Mouse (Mus musculus) urinary bladder, adult 2 months (tissue): ENCODE data around the gene Olfr690. TPM values are rescaled to one million over a fixed set of nuclear protein-coding genes. Genes with fewer than 3 reads are reported as not detected.
"Not testable (repeated sequence)": the region's sequence is repeated elsewhere in the genome, so short reads cannot be mapped to it uniquely, and the experiment has no call there.

Source experiments
- DNase-seq: peaks from one replicate; pipeline ENCODE4 v3.0.0; 2022; ENCODE audit warnings: low spot score
- polyA plus RNA-seq: library from polyadenylated mRNA; depleted of rRNA; stranded (reverse); fragments of >200 nt; gene quantifications from 2 replicates; pipeline ENCODE4 v1.2.3, GENCODE M21; 2012; rRNA removed

Olfr690 gene
- not detected in 2 replicates for polyA plus RNA-seq

- no peak for DNase-seq
Observed at GRCm38 (mm10) chr7:105334004-105334403, at the start of gene Olfr690. Gene Olfr690 (minus strand): TSS chr7:105334104.

- no peak for DNase-seq
Observed at GRCm38 (mm10) chr7:105380329-105380728, 46.4 kb upstream of the Olfr690 start.

- no peak for DNase-seq
Observed at GRCm38 (mm10) chr7:105374866-105375265, 41.0 kb upstream of the Olfr690 start, which contains the start of gene Gm5901. Gene Gm5901 (plus strand): TSS chr7:105375038.

- no peak for DNase-seq
Observed at GRCm38 (mm10) chr7:105373976-105374375, 40.1 kb upstream of the Olfr690 start.

- DNase-seq, result no peak
Observed at GRCm38 (mm10) chr7:105373509-105373908, 39.6 kb upstream of the Olfr690 start.

GRCm38 (mm10) chr7:105372912-105373311 is 39.0 kb upstream of the Olfr690 start:
- no peak for DNase-seq

- no peak for DNase-seq
Observed at GRCm38 (mm10) chr7:105368521-105368920, 34.6 kb upstream of the Olfr690 start.

- no peak for DNase-seq
Observed at GRCm38 (mm10) chr7:105367930-105368329, 34.0 kb upstream of the Olfr690 start, which contains the start of gene Olfr692. Gene Olfr692 (plus strand): TSS chr7:105368230.

GRCm38 (mm10) chr7:105367268-105367667 is 33.4 kb upstream of the Olfr690 start:
- DNase-seq, result no peak

- DNase-seq, result no peak
Observed at GRCm38 (mm10) chr7:105361713-105362112, 27.8 kb upstream of the Olfr690 start.

GRCm38 (mm10) chr7:105356487-105356886 is 22.6 kb upstream of the Olfr690 start:
- not testable (repeated sequence) for DNase-seq

- DNase-seq, result not testable (repeated sequence)
Observed at GRCm38 (mm10) chr7:105356064-105356463, 22.2 kb upstream of the Olfr690 start.

GRCm38 (mm10) chr7:105342752-105343151 is 8.8 kb upstream of the Olfr690 start:
- no peak for DNase-seq

GRCm38 (mm10) chr7:105342170-105342569 is 8.3 kb upstream of the Olfr690 start, which contains the start of gene Olfr691:
Gene Olfr691 (minus strand): TSS chr7:105342270.
- no peak for DNase-seq

GRCm38 (mm10) chr7:105325302-105325701 is 8.6 kb downstream of the Olfr690 start:
- DNase-seq, result no peak

- DNase-seq, result no peak
Observed at GRCm38 (mm10) chr7:105310865-105311264, 23.0 kb downstream of the Olfr690 start, which contains the start of gene Olfr689. Gene Olfr689 (plus strand): TSS chr7:105311165.

GRCm38 (mm10) chr7:105290051-105290450 is 43.9 kb downstream of the Olfr690 start:
- no peak for DNase-seq

GRCm38 (mm10) chr7:105287795-105288194 is 46.1 kb downstream of the Olfr690 start, which contains the start of gene Olfr688:
Gene Olfr688 (plus strand): TSS chr7:105288095.
- DNase-seq, result no peak

Other genes with a start within 250 kb of the Olfr690 start
- not detected in 2 replicates for gene Olfr680-ps1, start 241.3 kb downstream of the Olfr690 start, polyA plus RNA-seq
- not detected in 2 replicates for gene Olfr681, start 217.3 kb downstream of the Olfr690 start, polyA plus RNA-seq
- not detected in 2 replicates for gene Olfr683, start 187.1 kb downstream of the Olfr690 start, polyA plus RNA-seq
- gene Olfr684, start 170.5 kb downstream of the Olfr690 start, polyA plus RNA-seq, result not detected in 2 replicates
- not detected in 2 replicates for gene Olfr685, start 148.1 kb downstream of the Olfr690 start, polyA plus RNA-seq
- gene Olfr686, start 126.6 kb downstream of the Olfr690 start, polyA plus RNA-seq, result not detected in 2 replicates
- not detected in 2 replicates for gene Olfr688, start 46.0 kb downstream of the Olfr690 start, polyA plus RNA-seq
- not detected in 2 replicates for gene Olfr689, start 22.9 kb downstream of the Olfr690 start, polyA plus RNA-seq
- 0.03 TPM in 1 of 2 replicates, not detected in the other for gene Olfr691, start 8.2 kb upstream of the Olfr690 start, polyA plus RNA-seq
- gene Olfr692, start 34.1 kb upstream of the Olfr690 start, polyA plus RNA-seq, result not detected in 2 replicates
- not detected in 2 replicates for gene Gm5901, start 40.9 kb upstream of the Olfr690 start, polyA plus RNA-seq
- 28.4 and 31.5 TPM in 2 replicates for gene Fam160a2, start 66.0 kb upstream of the Olfr690 start, polyA plus RNA-seq
- 0.04 and 0.10 TPM in 2 replicates for gene Cnga4, start 70.5 kb upstream of the Olfr690 start, polyA plus RNA-seq
- not detected in 2 replicates for gene Cckbr, start 91.6 kb upstream of the Olfr690 start, polyA plus RNA-seq
- gene Cavin3, start 148.2 kb upstream of the Olfr690 start, polyA plus RNA-seq, result 209 and 233 TPM in 2 replicates
- 31.3 and 38.4 TPM in 2 replicates for gene Smpd1, start 220.3 kb upstream of the Olfr690 start, polyA plus RNA-seq
- 36.9 and 42.2 TPM in 2 replicates for gene Apbb1, start 247.5 kb upstream of the Olfr690 start, polyA plus RNA-seq